Mouse (Mus musculus): ENCODE results near the gene Gm20695.

Gm20695 gene

GRCm38 (mm10) chr16:3891621-3892295, 7.3 kb downstream of the Gm20695 start:
- TF ChIP-seq CTCF (conservative IDR thresholded peaks at IDR 0.05; ENCODE audit: low read length) (no peak), POU5F1 (IDR thresholded peaks at IDR 0.05; ENCODE audit: borderline replicate concordance, low read length) (no peak), NANOG (IDR thresholded peaks at IDR 0.05; ENCODE audit: borderline replicate concordance, low read length) (no peak)
- Histone ChIP-seq H3K4me1 (replicated peaks; ENCODE audit: low read depth, low read length) (peaks cover 49% of the 10 kb centered on the region), H3K4me3 (replicated peaks; ENCODE audit: low read length) (no peak overlapping the region), H3K36me3 (ENCODE audit: insufficient read depth, low read length) (peaks cover 24% of the 10 kb centered on the region), H3K9me3 (ENCODE audit: low read length) (no peaks in the 10 kb centered on the region), H3K27me3 (ENCODE audit: insufficient read depth, low read length) (no peaks in the 10 kb centered on the region)

- H3K9me3 ChIP-seq (ENCODE audit: low read length), result no peaks in the 10 kb centered on the region
These were observed 9.3 kb downstream of the Gm20695 start for GRCm38 (mm10) chr16:3893739-3894138.

GRCm38 (mm10) chr16:3895173-3895792, 10.8 kb downstream of the Gm20695 start:
- Histone ChIP-seq H3K36me3 (ENCODE audit: insufficient read depth, low read length) (peaks cover 53% of the 10 kb centered on the region), H3K4me1 (replicated peaks; ENCODE audit: low read depth, low read length) (peaks cover 50% of the 10 kb centered on the region), H3K4me3 (replicated peaks; ENCODE audit: low read length) (peak overlapping the region; percentile 21), H3K27me3 (ENCODE audit: insufficient read depth, low read length) (no peaks in the 10 kb centered on the region), H3K9me3 (ENCODE audit: low read length) (no peaks in the 10 kb centered on the region)
- TF ChIP-seq CTCF (conservative IDR thresholded peaks at IDR 0.05; ENCODE audit: low read length) (no peak), NANOG (IDR thresholded peaks at IDR 0.05; ENCODE audit: borderline replicate concordance, low read length) (0 out of 2 replicates have a peak, but pooled peaks have one; percentile 28)

More at GRCm38 (mm10) chr16:3893739-3894138, 9.3 kb downstream of the Gm20695 start:
- TF ChIP-seq CTCF (conservative IDR thresholded peaks at IDR 0.05; ENCODE audit: low read length), result no peak
- no peak for TF ChIP-seq NANOG (IDR thresholded peaks at IDR 0.05; ENCODE audit: borderline replicate concordance, low read length)
- no peak for TF ChIP-seq POU5F1 (IDR thresholded peaks at IDR 0.05; ENCODE audit: borderline replicate concordance, low read length)
- Histone ChIP-seq H3K36me3 (ENCODE audit: insufficient read depth, low read length) (peaks cover 38% of the 10 kb centered on the region), H3K27me3 (ENCODE audit: insufficient read depth, low read length) (no peaks in the 10 kb centered on the region), H3K4me1 (replicated peaks; ENCODE audit: low read depth, low read length) (peaks cover 46% of the 10 kb centered on the region), H3K4me3 (replicated peaks; ENCODE audit: low read length) (no peak overlapping the region)

- H3K27me3 ChIP-seq (ENCODE audit: insufficient read depth, low read length), result no peaks in the 10 kb centered on the region
- no peak for TF ChIP-seq CTCF (conservative IDR thresholded peaks at IDR 0.05; ENCODE audit: low read length)
- TF ChIP-seq NANOG (IDR thresholded peaks at IDR 0.05; ENCODE audit: borderline replicate concordance, low read length), result no peak
- TF ChIP-seq POU5F1 (IDR thresholded peaks at IDR 0.05; ENCODE audit: borderline replicate concordance, low read length), result no peak
- H3K36me3 ChIP-seq (ENCODE audit: insufficient read depth, low read length), result peaks cover 61% of the 10 kb centered on the region
- H3K4me3 ChIP-seq (replicated peaks; ENCODE audit: low read length), result no peak overlapping the region
- H3K4me1 ChIP-seq (replicated peaks; ENCODE audit: low read depth, low read length), result peaks cover 45% of the 10 kb centered on the region
- no peaks in the 10 kb centered on the region for H3K9me3 ChIP-seq (ENCODE audit: low read length)
These were observed 11.6 kb downstream of the Gm20695 start for GRCm38 (mm10) chr16:3896046-3896445.

- Histone ChIP-seq H3K36me3 (ENCODE audit: insufficient read depth, low read length) (peaks cover 66% of the 10 kb centered on the region), H3K4me1 (replicated peaks; ENCODE audit: low read depth, low read length) (peaks cover 45% of the 10 kb centered on the region), H3K4me3 (replicated peaks; ENCODE audit: low read length) (no peak overlapping the region), H3K9me3 (ENCODE audit: low read length) (no peaks in the 10 kb centered on the region), H3K27me3 (ENCODE audit: insufficient read depth, low read length) (no peaks in the 10 kb centered on the region)
- TF ChIP-seq NANOG (IDR thresholded peaks at IDR 0.05; ENCODE audit: borderline replicate concordance, low read length), result no peak
- no peak for TF ChIP-seq POU5F1 (IDR thresholded peaks at IDR 0.05; ENCODE audit: borderline replicate concordance, low read length)
- TF ChIP-seq CTCF (conservative IDR thresholded peaks at IDR 0.05; ENCODE audit: low read length), result no peak
These were observed 12.1 kb downstream of the Gm20695 start for GRCm38 (mm10) chr16:3896553-3896952.

- H3K4me1 ChIP-seq (replicated peaks; ENCODE audit: low read depth, low read length), result peaks cover 23% of the 10 kb centered on the region
- H3K4me3 ChIP-seq (replicated peaks; ENCODE audit: low read length), result no peak overlapping the region
- no peak for TF ChIP-seq CTCF (conservative IDR thresholded peaks at IDR 0.05; ENCODE audit: low read length)
- TF ChIP-seq POU5F1 (IDR thresholded peaks at IDR 0.05; ENCODE audit: borderline replicate concordance, low read length), result no peak
- TF ChIP-seq NANOG (IDR thresholded peaks at IDR 0.05; ENCODE audit: borderline replicate concordance, low read length), result no peak
- no peaks in the 10 kb centered on the region for H3K27me3 ChIP-seq (ENCODE audit: insufficient read depth, low read length)
- H3K36me3 ChIP-seq (ENCODE audit: insufficient read depth, low read length), result peaks cover 51% of the 10 kb centered on the region
- no peaks in the 10 kb centered on the region for H3K9me3 ChIP-seq (ENCODE audit: low read length)
These were observed 23.0 kb downstream of the Gm20695 start for GRCm38 (mm10) chr16:3907471-3907870.

- Histone ChIP-seq H3K9me3 (ENCODE audit: low read length) (no peaks in the 10 kb centered on the region), H3K36me3 (ENCODE audit: insufficient read depth, low read length) (peaks cover 51% of the 10 kb centered on the region), H3K27me3 (ENCODE audit: insufficient read depth, low read length) (no peaks in the 10 kb centered on the region), H3K4me3 (replicated peaks; ENCODE audit: low read length) (peak within 1 kb of the TSS; percentile 90), H3K4me1 (replicated peaks; ENCODE audit: low read depth, low read length) (peaks cover 23% of the 10 kb centered on the region)
- TF ChIP-seq POU5F1 (IDR thresholded peaks at IDR 0.05; ENCODE audit: borderline replicate concordance, low read length), result no peak; the same call in 1 of the 2 replicates
- TF ChIP-seq NANOG (IDR thresholded peaks at IDR 0.05; ENCODE audit: borderline replicate concordance, low read length), result no peak
- TF ChIP-seq CTCF (conservative IDR thresholded peaks at IDR 0.05; ENCODE audit: low read length), result peak; percentile 52
These were observed 24.2 kb downstream of the Gm20695 start, which contains the start of the genes 1700037C18Rik and Cluap1 for GRCm38 (mm10) chr16:3908537-3909111. TSS of gene 1700037C18Rik (minus strand) at chr16:3908689. TSS of gene Cluap1 (plus strand) at chr16:3908801.

GRCm38 (mm10) chr16:3909118-3909517, 24.7 kb downstream of the Gm20695 start:
- TF ChIP-seq POU5F1 (IDR thresholded peaks at IDR 0.05; ENCODE audit: borderline replicate concordance, low read length) (no peak), NANOG (IDR thresholded peaks at IDR 0.05; ENCODE audit: borderline replicate concordance, low read length) (no peak), CTCF (conservative IDR thresholded peaks at IDR 0.05; ENCODE audit: low read length) (no peak)
- H3K27me3 ChIP-seq (ENCODE audit: insufficient read depth, low read length), result no peaks in the 10 kb centered on the region
- H3K4me3 ChIP-seq (replicated peaks; ENCODE audit: low read length), result peak overlapping the region; percentile 90
- peaks cover 51% of the 10 kb centered on the region for H3K36me3 ChIP-seq (ENCODE audit: insufficient read depth, low read length)
- peaks cover 23% of the 10 kb centered on the region for H3K4me1 ChIP-seq (replicated peaks; ENCODE audit: low read depth, low read length)
- no peaks in the 10 kb centered on the region for H3K9me3 ChIP-seq (ENCODE audit: low read length)

Measured in E14TG2a.4 (cell line).